Mouse (Mus musculus) ES-Bruce4 (cell line): ENCODE measurements around the gene Tenm1. TPM values are rescaled to one million over a fixed set of nuclear protein-coding genes. Genes with fewer than 3 reads are reported as not detected.
A peak's percentile ranks its signal among the peaks of the same experiment; 100 is the strongest.

Experiments used
- H3K27ac ChIP-seq: 2 replicates; pipeline ENCODE4 v1.5.1; 2012; ENCODE audit warnings: low read length, inconsistent platforms; ENCODE audit not compliant: insufficient read depth
- H3K27me3 ChIP-seq: 2 replicates; pipeline ENCODE4 v1.6.1; 2012; ENCODE audit warnings: mild to moderate bottlenecking, low read length, inconsistent platforms; ENCODE audit not compliant: control insufficient read depth, poor library complexity, insufficient read depth, severe bottlenecking
- H3K36me3 ChIP-seq: 2 replicates; pipeline ENCODE4 v1.6.1; 2012; ENCODE audit warnings: inconsistent platforms, mild to moderate bottlenecking, low read length, moderate library complexity; ENCODE audit not compliant: control insufficient read depth, poor library complexity, insufficient read depth, severe bottlenecking
- H3K4me1 ChIP-seq: one replicate; pipeline ENCODE4 v1.8.1; 2011; ENCODE audit warnings: low read length; ENCODE audit not compliant: control insufficient read depth, insufficient read depth
- H3K4me3 ChIP-seq: 2 replicates; pipeline ENCODE4 v1.5.1; 2011; ENCODE audit warnings: low read depth, mild to moderate bottlenecking, low read length
- H3K9ac ChIP-seq: 2 replicates; pipeline ENCODE4 v1.6.1; 2012; ENCODE audit warnings: low read depth, mild to moderate bottlenecking, inconsistent platforms; ENCODE audit not compliant: poor library complexity, severe bottlenecking
- H3K9me3 ChIP-seq: replicated peaks from 2 replicates; pipeline ENCODE4 v1.6.1; 2012; ENCODE audit warnings: mild to moderate bottlenecking, low read length, inconsistent platforms; ENCODE audit not compliant: control insufficient read depth, poor library complexity, insufficient read depth, severe bottlenecking
- CTCF ChIP-seq: IDR thresholded peaks from one replicate; pipeline ENCODE4 v1.8.1; 2011; ENCODE audit warnings: low read depth, low read length
- EP300 ChIP-seq: IDR thresholded peaks from 2 replicates; pipeline ENCODE4 v1.6.1; 2011; ENCODE audit warnings: low read depth, low read length; ENCODE audit not compliant: insufficient read depth
- POLR2A ChIP-seq: IDR thresholded peaks from one replicate; pipeline ENCODE4 v1.8.1; 2011; ENCODE audit warnings: low read length; ENCODE audit not compliant: insufficient read depth
- polyA plus RNA-seq: library from polyadenylated mRNA; stranded (reverse); fragments of >200 nt; gene quantifications from 2 replicates; pipeline ENCODE4 v1.2.4, GENCODE M21; 2011; ENCODE audit warnings: low read depth; ENCODE audit not compliant: missing spikeins, insufficient read depth, insufficient read length

Gene Tenm1
- polyA plus RNA-seq, 1 experiment, result 0.57 TPM

DNA sequence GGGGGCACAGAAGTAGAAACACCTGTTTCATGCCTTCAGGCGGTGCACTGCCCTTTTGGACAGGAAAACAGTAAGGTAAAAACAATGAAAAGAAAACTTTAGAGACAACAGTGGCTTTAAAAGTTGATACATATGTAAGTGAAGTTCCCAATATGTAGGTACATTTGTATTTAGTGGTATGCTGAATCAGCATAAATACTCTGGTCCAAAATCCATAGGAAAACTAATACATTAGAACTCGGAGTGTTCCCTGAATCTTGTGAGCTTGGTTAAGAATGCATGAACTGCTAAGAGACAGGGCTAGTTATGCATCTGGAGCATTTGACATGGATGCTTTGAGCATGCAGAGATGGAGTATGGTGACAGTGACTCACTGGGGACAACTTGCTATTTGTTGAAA, 906.1 kb downstream of the Tenm1 start:
- no peaks in the 10 kb centered on the region for H3K27me3 ChIP-seq
- no peak overlapping the region for H3K4me3 ChIP-seq
- H3K9me3 ChIP-seq, result no peaks in the 10 kb centered on the region
- no peaks in the 10 kb centered on the region for H3K4me1 ChIP-seq
- no peak for TF ChIP-seq EP300
- TF ChIP-seq POLR2A, result no peak
- no peak for TF ChIP-seq CTCF
- no peak overlapping the region for H3K9ac ChIP-seq
- no peaks in the 10 kb centered on the region for H3K36me3 ChIP-seq
- H3K27ac ChIP-seq, result no peak overlapping the region

DNA sequence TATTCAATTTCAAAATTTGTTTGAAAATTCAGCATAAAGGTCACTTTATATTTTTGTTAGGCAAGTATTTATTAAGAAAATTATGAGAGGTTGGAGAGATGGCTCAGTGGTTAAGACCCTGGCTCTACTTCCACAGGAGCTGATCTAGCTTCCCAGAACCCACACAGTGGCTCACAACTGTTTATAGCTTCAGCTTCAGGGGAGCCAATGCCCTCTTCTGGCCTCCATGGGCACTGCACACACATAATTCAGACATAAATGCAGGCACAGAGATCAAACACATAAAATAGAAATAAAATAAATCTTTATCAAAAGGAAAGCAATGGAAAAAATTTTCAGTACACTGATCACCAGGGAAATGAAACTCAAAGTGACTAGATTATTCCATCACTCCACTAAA, 916.4 kb downstream of the Tenm1 start:
- Histone ChIP-seq H3K4me3 (no peak overlapping the region), H3K4me1 (no peaks in the 10 kb centered on the region), H3K27me3 (no peaks in the 10 kb centered on the region), H3K9me3 (no peaks in the 10 kb centered on the region), H3K9ac (no peak overlapping the region), H3K36me3 (no peaks in the 10 kb centered on the region), H3K27ac (no peak overlapping the region)
- TF ChIP-seq POLR2A, result no peak
- TF ChIP-seq EP300, result no peak
- TF ChIP-seq CTCF, result peak; percentile 59

- Histone ChIP-seq H3K9me3 (no peaks in the 10 kb centered on the region), H3K9ac (no peak overlapping the region), H3K27ac (no peak overlapping the region), H3K4me1 (no peaks in the 10 kb centered on the region), H3K4me3 (no peak overlapping the region), H3K36me3 (no peaks in the 10 kb centered on the region), H3K27me3 (no peaks in the 10 kb centered on the region)
- TF ChIP-seq CTCF (no peak), POLR2A (no peak), EP300 (no peak)
Observed at GRCm38 (mm10) chrX:42511105-42511504, 917.8 kb downstream of the Tenm1 start.

DNA sequence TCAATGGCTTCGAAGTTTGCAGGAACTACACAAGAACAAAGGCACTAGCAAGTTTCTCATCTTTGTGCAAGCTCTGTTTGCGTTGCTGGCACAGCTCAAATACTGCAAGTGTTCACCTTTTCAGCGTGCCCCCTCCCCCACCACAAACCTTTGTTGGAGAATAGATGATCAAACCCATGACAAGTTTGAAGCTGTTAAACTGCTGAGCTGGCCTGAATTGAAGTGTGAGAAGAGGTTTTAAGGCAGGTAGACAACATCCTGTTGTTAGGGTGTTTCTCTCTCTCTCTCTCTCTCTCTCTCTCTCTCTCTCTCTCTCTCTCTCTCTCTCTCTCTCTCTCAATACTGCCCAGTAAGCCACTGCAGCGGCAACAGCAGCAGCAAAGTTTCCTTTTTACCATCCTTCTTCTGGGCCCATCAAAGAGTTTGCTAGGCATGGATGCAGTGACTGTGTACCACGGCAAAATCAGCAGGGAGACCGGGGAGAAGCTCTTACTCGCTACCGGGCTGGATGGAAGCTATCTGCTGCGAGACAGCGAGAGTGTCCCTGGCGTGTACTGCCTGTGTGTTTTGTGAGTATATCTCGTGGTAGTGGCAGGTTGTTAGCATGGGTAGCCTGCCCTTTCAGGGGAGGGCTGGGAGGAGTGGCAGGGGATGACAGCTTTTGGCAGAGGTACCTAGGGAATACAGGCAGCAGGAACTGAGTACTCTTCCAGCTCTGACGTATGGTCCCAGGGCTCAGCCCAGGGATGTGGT, 926.5 kb downstream of the Tenm1 start, which contains the start of gene Sh2d1a:
Gene Sh2d1a, plus strand, starts transcription at position 163 of the 753 bp plus-strand sequence.
- H3K4me3 ChIP-seq, result no peak within 1 kb of the TSS
- no peak within 1 kb of the TSS for H3K9ac ChIP-seq
- H3K4me1 ChIP-seq, result no peaks in the 10 kb centered on the region
- H3K27me3 ChIP-seq, result no peaks in the 10 kb centered on the region
- TF ChIP-seq EP300 (no peak), POLR2A (no peak), CTCF (no peak)
- no peaks in the 10 kb centered on the region for H3K9me3 ChIP-seq
- no peaks in the 10 kb centered on the region for H3K36me3 ChIP-seq
- H3K27ac ChIP-seq, result no peak within 1 kb of the TSS

- no peaks in the 10 kb centered on the region for H3K36me3 ChIP-seq
- no peaks in the 10 kb centered on the region for H3K4me1 ChIP-seq
- H3K9ac ChIP-seq, result no peak overlapping the region
- no peak overlapping the region for H3K4me3 ChIP-seq
- TF ChIP-seq CTCF (no peak), EP300 (no peak)
- no peaks in the 10 kb centered on the region for H3K27me3 ChIP-seq
- no peaks in the 10 kb centered on the region for H3K9me3 ChIP-seq
- H3K27ac ChIP-seq, result no peak overlapping the region
Observed at GRCm38 (mm10) chrX:42500538-42500937, 928.4 kb downstream of the Tenm1 start.

DNA sequence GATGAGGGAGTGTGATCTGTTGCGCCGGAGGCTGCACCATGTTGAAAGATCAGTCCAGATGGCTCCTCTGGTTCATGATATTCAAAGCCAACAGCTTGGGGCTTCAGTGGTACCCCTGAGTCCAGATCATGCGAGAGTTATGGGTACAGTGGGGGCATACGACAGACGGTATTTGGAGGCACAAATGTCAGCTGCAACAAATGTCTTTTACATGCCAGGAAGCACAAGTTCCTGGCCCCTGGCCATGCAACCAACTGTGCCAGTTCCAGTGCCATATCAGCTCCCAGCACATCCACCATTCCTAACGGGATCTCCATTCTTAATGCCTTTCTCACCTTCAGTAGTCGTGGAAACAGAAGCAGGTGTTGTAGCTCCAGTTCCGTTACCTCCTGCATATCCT, 938.6 kb downstream of the Tenm1 start:
- Histone ChIP-seq H3K9me3 (no peaks in the 10 kb centered on the region; the same call in 1 of the 2 replicates), H3K36me3 (no peaks in the 10 kb centered on the region), H3K27ac (no peak overlapping the region), H3K27me3 (no peaks in the 10 kb centered on the region), H3K4me3 (no peak overlapping the region), H3K4me1 (no peaks in the 10 kb centered on the region), H3K9ac (no peak overlapping the region)
- TF ChIP-seq CTCF (no peak), POLR2A (no peak), EP300 (no peak)
